Mouse (Mus musculus) heart, embryonic 14.5 days (tissue): ENCODE data around the gene Klhl2. TPM values are rescaled to one million over a fixed set of nuclear protein-coding genes. Genes with fewer than 3 reads are reported as not detected.

Source experiments
- ATAC-seq: fragments of 200-750 bp; cut with Nextera tagmentation; 2 replicates; pipeline ENCODE4 v1.8.0; 2017; ENCODE audit warnings: low read depth, moderate TSS enrichment; ENCODE audit not compliant: insufficient number of reproducible peaks, insufficient read depth, low FRiP score
- H3K27ac ChIP-seq, 2 experiments: fragments of 200-500 bp in 1 of 2; fragments of 300-500 bp in 1 of 2; sonication (generic) in 1 of 2; replicated peaks in 1 of 2; 2 replicates each; pipeline ENCODE4 v1.5.1; 2012 to 2014; ENCODE audit warnings: low read depth in 2 of 2, low read length in 2 of 2, control low read depth in 1 of 2, mild to moderate bottlenecking in 1 of 2, mixed read lengths in 1 of 2; ENCODE audit not compliant: control insufficient read depth in 1 of 2, insufficient read depth in 1 of 2
- H3K27me3 ChIP-seq: fragments of 300-500 bp; sonication (generic); 2 replicates; pipeline ENCODE4 v1.6.1; 2014; ENCODE audit warnings: mild to moderate bottlenecking, low read length, control low read depth; ENCODE audit not compliant: control insufficient read depth, insufficient read depth
- H3K36me3 ChIP-seq: fragments of 300-500 bp; sonication (generic); 2 replicates; pipeline ENCODE4 v1.6.1; 2014; ENCODE audit warnings: mild to moderate bottlenecking, control low read depth, low read length, mixed read lengths; ENCODE audit not compliant: control insufficient read depth, insufficient read depth
- H3K4me1 ChIP-seq, 2 experiments: fragments of 200-500 bp in 1 of 2; fragments of 300-500 bp in 1 of 2; sonication (generic) in 1 of 2; 2 replicates each; pipeline ENCODE4 v1.6.1; 2012 to 2014; ENCODE audit warnings: low read length in 2 of 2, control low read depth in 1 of 2, mixed read lengths in 1 of 2; ENCODE audit not compliant: control insufficient read depth in 2 of 2, insufficient read depth in 2 of 2
- H3K4me2 ChIP-seq: fragments of 300-500 bp; sonication (generic); 2 replicates; pipeline ENCODE4 v1.6.1; 2014; ENCODE audit warnings: mild to moderate bottlenecking, low read length
- H3K4me3 ChIP-seq, 2 experiments: fragments of 200-500 bp in 1 of 2; fragments of 300-500 bp in 1 of 2; sonication (generic) in 1 of 2; 2 replicates each; pipeline ENCODE4 v1.5.1; 2012 to 2014; ENCODE audit warnings: low read length in 2 of 2, mild to moderate bottlenecking in 2 of 2, control low read depth in 1 of 2, low read depth in 1 of 2, moderate library complexity in 1 of 2; ENCODE audit not compliant: control insufficient read depth in 1 of 2, insufficient read depth in 1 of 2
- H3K9ac ChIP-seq: fragments of 300-500 bp; sonication (generic); 2 replicates; pipeline ENCODE4 v1.6.1; 2014; ENCODE audit warnings: mild to moderate bottlenecking, low read length
- H3K9me3 ChIP-seq: fragments of 300-500 bp; sonication (generic); 2 replicates; pipeline ENCODE4 v1.6.1; 2016; ENCODE audit warnings: low read length, control low read depth; ENCODE audit not compliant: control insufficient read depth
- WGBS: fragments of 180-500 bp; shearing (Covaris S2); extraction: QIAGEN DNeasy Blood & Tissue Kit; methylation state at CpG from one replicate; pipeline ENCODE4 v1.1.7; 2014; 5-methylcytosine and 5-hydroxymethylcytosine counted together
- polyA plus RNA-seq: library from polyadenylated mRNA; unstranded; fragments of >200 nt; fragmentation: Nextera tagmentation; extraction: Ambion mirVana; gene quantifications from 2 replicates; pipeline ENCODE4 v1.2.1, GENCODE M21; 2014

Klhl2 gene
- polyA plus RNA-seq, 1 experiment from 2014 or later: 13.9 TPM

GRCm38 (mm10) chr8:64691591-64692401 lies 158.0 kb downstream of the Klhl2 start:
- peak overlapping the region; percentile 83 for H3K9ac ChIP-seq
- WGBS: 12% methylated on average over 16 of the region's 16 CpGs
- ATAC-seq: no peak

GRCm38 (mm10) chr8:64690845-64691244 lies 159.0 kb downstream of the Klhl2 start:
- H3K27me3 ChIP-seq: no peaks in the 10 kb centered on the region
- H3K4me3 ChIP-seq: no peak overlapping the region
- H3K27ac ChIP-seq: no peak overlapping the region
- H3K36me3 ChIP-seq: no peaks in the 10 kb centered on the region
- peak overlapping the region; percentile 74 for H3K4me2 ChIP-seq
- peaks cover 7 to 32% of the 10 kb centered on the region in 2 experiments for H3K4me1 ChIP-seq
- 82% methylated on average over 6 of the region's 6 CpGs for WGBS
- H3K9ac ChIP-seq: no peak overlapping the region
- no peak for ATAC-seq
- H3K9me3 ChIP-seq: no peaks in the 10 kb centered on the region

More at GRCm38 (mm10) chr8:64691591-64692401, 158.0 kb downstream of the Klhl2 start:
- H3K9me3 ChIP-seq: no peaks in the 10 kb centered on the region
- no peaks in the 10 kb centered on the region for H3K27me3 ChIP-seq
- H3K4me3 ChIP-seq: peak overlapping the region; percentile 69 to 75
- H3K4me1 ChIP-seq: peaks cover 7 to 24% of the 10 kb centered on the region in 2 experiments
- H3K27ac ChIP-seq: peak overlapping the region; percentile 40 to 92
- H3K4me2 ChIP-seq: peak overlapping the region; percentile 74
- H3K36me3 ChIP-seq: no peaks in the 10 kb centered on the region

- H3K4me2 ChIP-seq: peak overlapping the region; percentile 74; the same call in 1 of the 2 replicates
- H3K9ac ChIP-seq: no peak overlapping the region
- H3K4me1 ChIP-seq: peaks cover 9 to 34% of the 10 kb centered on the region in 2 experiments
- no peaks in the 10 kb centered on the region for H3K36me3 ChIP-seq
- no peak overlapping the region for H3K4me3 ChIP-seq
- H3K9me3 ChIP-seq: no peaks in the 10 kb centered on the region
- WGBS: 80% methylated on average over 6 of the region's 6 CpGs
- ATAC-seq: no peak
- H3K27me3 ChIP-seq: no peaks in the 10 kb centered on the region
- H3K27ac ChIP-seq: no peak overlapping the region
Measured at GRCm38 (mm10) chr8:64690306-64690705, 159.5 kb downstream of the Klhl2 start.

Other genes with a start within 250 kb of the Klhl2 start
- 287 and 295 TPM in 2 replicates for gene Cpe, start 157.0 kb downstream of the Klhl2 start, polyA plus RNA-seq
- gene Msmo1, start 116.2 kb downstream of the Klhl2 start, polyA plus RNA-seq: 46.5 and 55.0 TPM in 2 replicates
- 30.6 and 34.8 TPM in 2 replicates for gene Tmem192, start 97.2 kb upstream of the Klhl2 start, polyA plus RNA-seq
- 0.11 TPM in 1 of 2 replicates, not detected in the other for gene Trim75, start 137.8 kb upstream of the Klhl2 start, polyA plus RNA-seq
- gene Trim61, start 168.5 kb upstream of the Klhl2 start, polyA plus RNA-seq: 0.16 and 0.24 TPM in 2 replicates
- not detected in 2 replicates for gene Trim60, start 168.6 kb upstream of the Klhl2 start, polyA plus RNA-seq
- gene Apela, start 187.3 kb upstream of the Klhl2 start, polyA plus RNA-seq: 5.1 and 7.1 TPM in 2 replicates
- not detected in 2 replicates for gene Gm10663, start 225.0 kb upstream of the Klhl2 start, polyA plus RNA-seq